Mouse (Mus musculus) mouse embryonic stem cell (cell line): Measurements from ENCODE around the gene Ttc7b.

Experiments
- in situ Hi-C, 2 experiments: fragments of 300-500 bp; cut with MboI; formaldehyde crosslinking; loops; 1 replicate in 1 of 2; 3 replicates in 1 of 2; pipeline ENCODE4 v1.14.3; 2019 to 2020; ENCODE audit warnings: low sequenced_read_pairs in 2 of 2, low pct_unique_long_range_greater_than_20kb in 1 of 2, mixed read lengths in 1 of 2; ENCODE audit not compliant: unreplicated experiment in 1 of 2

Ttc7b gene

DNA sequence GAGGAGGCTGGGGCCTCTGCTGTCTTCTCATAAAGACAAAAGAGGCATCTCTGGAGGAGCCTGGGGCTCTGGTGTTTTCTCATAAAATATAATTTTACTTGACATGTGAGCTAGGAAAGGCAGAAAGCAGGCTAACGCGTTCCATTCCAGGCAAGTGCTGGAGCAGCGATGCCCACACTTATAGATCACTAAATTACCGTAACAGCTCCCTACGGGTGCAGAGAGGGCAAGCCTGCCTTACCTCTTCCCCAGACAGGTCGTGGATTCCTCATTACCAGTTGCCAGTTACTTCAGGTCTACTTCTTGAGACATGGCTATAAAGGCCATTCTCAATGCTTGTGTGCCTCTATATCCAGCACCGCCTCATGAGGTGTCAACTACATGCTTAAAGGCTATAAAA lies 82.1 kb downstream of the Ttc7b start:
- in situ Hi-C loops = no loop called here

DNA sequence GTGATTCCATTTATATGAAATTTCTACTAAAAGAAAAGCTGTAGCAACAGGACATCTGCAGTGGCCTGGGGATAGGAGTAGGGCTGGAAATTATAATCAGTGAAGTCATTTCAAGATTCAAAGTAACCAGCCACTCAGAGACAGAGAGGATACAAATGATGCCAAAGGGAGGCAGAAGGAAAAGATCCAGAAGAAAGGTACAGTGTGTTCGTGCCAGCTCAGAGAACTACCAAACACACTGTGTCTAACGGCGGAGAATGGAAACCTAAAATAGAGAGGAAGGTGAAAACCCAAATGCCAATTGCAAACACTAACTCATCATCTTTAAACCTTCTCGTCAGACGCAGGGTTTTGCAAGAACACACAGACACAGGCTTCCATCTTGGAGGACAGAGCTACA lies 82.8 kb downstream of the Ttc7b start:
- in situ Hi-C loops = no loop called here

DNA sequence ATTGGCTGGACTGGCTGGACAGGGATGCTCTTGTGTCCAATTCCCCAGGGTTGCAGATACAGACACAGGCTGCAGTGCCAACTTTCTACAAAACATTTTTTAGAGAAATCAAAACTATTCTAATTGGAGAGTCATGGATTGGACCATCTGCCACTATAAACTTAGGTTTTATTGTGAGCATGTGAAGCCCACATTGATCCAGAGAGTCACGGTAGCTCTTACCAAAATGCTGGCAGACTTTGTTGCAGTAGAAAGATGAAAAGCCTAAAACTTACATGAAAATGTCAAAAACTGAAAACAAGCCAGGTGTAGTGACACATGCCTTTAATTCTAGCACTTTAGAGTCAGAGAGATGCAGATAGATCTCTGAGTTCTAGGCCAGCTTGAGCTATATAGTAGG lies 84.9 kb downstream of the Ttc7b start:
- in situ Hi-C loops = no loop called here

DNA sequence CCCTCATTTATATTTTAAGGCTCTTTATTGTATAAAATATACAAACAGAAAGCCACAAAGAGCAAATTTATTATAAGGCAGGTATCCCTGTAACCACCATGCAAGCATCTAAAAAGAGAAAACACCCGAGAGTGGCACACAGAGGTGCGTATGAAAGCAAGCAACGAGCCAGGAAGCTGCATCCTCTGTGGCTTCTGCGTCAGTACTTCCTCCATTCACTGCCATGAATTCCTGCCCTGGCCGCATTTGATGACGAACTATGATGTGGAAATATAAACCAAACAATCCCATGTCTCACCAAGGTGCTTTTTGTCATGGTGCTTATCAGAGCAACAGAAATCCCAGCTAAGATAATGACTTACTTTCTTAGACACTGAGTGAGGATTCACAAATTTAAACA lies 88.8 kb downstream of the Ttc7b start:
- in situ Hi-C loops = no loop called here

DNA sequence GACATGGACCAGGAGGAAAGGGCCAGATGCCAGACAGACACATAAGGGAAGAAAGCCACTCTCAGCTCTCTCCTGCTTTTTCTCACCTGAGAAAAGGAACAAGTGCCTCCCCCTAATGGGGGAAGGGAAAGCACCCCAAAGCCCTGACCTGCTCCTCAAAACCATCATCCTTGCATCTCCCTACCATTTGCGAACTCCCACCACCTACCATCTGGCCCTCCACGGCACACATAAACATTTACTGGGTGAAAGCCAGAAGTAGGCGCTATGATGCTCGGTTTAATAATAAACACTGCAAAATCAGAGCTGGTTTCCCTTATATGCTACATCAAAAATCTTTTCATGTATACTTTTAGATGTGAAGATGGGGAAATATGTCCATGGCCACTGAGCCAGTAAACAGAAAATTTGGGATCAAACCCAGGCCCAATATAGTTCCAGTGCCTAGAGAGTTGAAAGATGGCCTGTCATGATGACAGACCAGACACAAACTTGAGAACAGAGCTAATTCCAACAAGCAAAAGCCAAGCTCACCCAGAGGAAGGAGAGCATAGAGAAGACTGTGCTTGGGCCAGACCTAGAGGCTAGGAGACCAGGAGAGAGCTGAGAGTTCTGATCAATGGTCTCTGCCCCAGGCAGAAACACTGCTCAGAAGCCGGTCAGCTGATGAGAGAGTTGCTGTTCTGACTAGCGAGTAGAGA lies 91.1 kb downstream of the Ttc7b start:
- in situ Hi-C loops = no loop called here

DNA sequence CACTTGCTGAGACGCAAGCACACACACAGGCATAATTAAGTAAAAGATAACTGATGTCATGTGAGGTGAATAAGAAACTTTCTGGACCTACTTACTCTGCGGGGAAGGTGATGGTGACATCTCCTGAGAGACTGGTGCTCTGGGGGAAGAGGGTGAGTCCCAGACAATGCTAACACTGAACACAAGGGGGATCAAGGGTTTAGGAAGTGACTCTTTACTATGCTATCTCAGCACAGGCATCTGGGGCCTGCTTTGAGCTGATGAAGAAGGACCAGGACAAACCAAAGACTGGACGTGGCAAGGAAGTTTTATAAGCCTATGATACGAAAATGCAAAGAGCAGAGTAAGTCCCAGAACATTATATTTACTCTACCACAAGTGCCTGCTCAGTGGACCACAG lies 92.4 kb downstream of the Ttc7b start:
- in situ Hi-C loops = no loop called here

DNA sequence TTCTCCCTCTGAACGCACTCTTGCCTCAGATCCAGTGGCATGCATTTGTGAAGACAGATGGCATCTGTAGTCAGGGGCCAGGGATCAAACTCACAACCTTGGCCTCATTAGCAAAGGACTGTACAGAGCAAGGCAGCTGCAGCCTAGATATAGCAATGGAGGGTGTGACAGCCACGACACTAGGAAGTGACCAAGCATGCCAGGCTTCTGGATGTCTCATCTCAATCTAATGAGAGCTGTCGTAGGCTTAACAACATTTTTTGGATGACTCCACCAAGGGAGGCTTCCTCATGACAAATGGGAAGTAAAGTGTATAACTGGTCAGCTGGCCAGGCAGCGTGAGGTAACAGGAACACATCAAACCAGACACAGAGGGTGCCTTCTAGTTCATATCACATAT lies 94.4 kb downstream of the Ttc7b start:
- in situ Hi-C loops = no loop called here

DNA sequence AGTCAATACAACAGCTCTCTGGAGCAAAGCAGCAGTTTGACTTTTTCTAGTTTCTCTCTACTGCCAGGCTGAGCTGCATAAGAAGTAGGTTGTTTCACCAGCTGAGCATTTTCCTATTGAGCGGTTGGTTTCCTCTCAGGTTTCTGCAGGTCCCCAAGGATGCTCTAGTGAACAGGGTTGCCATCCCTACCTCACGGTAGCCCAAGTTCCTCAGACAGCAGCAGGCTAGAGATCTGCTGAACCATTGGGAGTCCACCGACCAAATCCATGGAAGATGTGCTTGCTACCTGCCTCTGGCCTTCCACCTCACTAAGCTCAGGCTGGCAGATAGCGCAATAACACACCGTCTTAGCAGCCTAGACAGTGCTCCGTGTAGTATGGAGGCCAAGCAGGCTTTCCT lies 95.6 kb downstream of the Ttc7b start:
- in situ Hi-C loops = no loop called here

DNA sequence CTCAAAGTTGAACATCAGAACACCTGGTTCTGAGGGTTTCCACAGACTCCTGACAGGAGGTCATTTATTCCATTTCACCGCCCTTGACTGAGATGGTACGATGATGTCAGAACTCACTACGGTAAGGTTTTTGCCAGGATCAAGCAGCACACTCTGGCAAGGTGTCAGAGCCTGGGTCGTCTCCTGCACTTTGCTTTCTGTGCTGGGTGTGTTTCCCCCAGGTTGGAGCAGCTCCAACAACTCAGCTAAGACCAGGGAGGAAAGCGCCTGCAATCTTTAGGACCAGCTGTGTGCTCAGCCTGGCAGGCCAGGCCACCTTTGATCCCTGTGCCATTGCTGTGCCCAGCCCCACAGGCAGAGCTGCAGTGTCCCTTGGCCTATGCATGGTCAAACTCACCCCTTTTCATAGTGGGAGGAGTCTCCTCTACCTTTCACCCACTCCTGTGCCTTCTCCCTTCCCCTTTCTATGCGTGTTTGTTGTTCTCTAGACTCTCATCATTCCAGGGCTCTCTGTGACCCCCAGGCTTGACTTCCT lies 98.3 kb downstream of the Ttc7b start:
- in situ Hi-C loops = no loop called here

DNA sequence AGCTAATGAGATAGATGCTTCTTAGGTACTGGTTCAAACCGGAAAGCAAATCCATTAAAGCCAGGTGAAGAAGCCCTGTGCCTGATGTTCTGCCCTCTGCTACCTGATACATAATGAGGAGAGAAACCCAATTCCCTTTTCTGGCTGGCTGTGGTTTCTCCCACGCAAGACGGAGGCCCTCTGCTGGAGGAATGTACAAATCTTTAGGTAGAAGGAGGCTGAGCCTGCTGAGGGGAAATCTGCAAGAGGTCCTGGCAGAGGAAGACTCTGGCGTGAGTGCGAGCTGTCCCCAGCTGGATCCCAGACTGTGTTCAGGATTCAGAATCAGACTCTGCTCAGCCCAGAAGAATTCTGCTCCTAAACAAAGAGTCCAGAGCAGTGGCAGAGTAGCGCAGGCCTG lies 99.1 kb downstream of the Ttc7b start:
- in situ Hi-C loops = no loop called here

DNA sequence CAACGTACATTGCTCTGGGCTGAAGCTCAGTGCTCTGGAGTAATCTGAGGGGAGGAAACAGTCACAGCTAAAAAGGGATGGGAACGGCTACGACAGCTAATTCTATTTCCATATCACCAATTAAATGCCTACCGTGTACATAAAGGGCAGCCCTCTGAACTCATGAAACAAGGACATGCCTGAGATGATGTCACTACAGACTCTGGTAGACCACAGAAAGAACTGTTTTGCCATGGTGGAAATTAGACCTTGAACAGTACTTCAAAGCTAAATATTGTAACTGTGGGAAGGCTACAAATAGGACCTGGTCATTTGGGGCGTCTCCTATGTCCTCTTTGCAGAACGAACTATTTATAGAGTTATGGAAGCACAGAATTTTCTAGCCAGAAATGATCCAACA lies 99.7 kb downstream of the Ttc7b start:
- in situ Hi-C loops = no loop called here

DNA sequence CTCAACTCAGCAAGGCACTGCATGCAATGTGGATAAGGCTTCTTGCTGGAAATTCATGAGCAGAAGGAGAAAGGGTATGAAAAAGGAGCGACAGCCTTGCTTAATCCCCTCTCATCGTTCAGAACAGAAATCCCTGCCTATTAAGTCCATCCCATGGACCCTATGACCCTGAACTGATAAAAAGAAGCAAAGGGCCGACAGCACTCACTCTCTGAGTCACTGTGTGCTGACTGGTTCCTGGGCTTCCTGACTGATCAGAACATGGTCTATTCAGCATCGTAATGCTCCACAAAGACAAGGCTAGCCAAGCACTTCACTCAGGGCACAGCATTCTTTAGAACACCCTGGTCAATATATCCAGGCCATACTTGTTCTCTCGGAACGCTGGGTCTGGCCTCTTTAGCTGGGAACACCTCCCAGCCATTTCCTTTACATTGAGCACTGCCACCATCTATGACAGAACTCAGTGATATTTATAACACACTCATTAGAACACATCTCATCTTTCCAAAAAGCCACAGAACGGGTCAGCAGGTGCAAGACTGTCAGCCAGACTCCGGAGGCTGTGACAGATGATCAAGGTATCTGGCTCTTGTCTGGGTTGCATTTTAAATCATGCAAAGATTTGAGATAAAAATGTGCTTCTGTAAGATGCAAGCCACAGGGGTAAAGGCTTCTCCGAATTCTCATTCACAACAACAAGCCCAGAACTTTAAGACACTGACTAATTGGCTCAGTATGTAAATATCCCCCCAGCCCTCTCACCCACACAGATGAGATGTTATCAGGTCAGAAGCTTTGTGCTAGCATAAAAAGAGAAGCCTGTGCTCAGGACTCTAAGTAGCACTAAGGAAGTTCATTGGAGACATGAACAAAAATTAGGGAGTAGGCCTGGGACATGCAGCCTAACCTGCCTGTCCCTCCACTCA lies 100.4 kb downstream of the Ttc7b start:
- in situ Hi-C loops = no loop called here

DNA sequence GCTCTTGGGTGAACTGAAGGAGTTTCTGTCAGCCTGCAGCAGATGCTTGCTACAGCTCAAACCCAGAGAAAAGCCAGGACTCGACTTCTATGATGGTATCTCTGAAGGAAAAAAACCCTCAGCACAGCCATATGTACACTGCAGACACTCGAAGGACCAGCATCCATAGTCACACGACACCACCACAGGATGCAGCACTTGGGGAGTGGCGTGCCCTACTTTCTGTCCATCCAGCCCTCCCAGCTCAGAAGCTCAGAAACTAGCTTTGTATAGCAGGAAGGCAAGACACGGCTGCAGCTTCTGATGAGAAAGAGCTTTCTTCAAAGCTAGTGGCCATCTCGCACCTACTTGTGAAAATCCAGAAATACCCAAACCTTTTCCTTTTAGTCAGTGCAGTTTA lies 104.8 kb downstream of the Ttc7b start:
- in situ Hi-C loops = no loop called here

DNA sequence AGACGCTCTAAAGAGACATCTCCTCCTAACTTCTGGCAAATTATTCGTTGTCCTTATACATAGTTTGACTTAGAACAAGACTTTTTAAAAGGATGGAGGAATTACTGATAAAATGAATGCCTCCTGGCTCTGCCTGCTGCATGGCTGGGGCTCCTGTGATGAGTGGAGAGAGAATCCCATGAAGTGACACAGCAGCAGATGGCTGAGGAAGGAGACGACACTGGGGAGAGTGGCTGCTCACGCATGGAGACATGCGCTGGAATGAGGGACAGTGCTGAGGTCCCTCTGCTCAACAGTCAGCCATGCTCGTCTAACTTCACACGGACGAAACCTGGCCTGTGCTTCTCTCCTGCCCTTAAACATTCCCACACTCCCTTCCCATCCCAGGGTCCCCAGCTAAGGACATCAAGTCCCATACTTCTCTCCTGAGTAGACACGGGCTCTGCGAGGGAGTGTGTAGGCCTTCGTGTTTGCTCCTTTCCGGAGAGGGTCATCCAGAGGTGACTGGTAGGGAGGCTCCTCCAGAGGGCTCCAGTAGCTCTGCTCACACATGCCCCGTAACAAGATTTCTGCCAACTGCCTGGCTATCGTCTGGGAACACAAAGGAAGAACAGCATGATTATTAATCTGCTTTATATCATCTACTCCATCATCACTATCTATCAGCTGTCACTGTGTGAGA lies 105.8 kb downstream of the Ttc7b start:
- in situ Hi-C loops = no loop called here

DNA sequence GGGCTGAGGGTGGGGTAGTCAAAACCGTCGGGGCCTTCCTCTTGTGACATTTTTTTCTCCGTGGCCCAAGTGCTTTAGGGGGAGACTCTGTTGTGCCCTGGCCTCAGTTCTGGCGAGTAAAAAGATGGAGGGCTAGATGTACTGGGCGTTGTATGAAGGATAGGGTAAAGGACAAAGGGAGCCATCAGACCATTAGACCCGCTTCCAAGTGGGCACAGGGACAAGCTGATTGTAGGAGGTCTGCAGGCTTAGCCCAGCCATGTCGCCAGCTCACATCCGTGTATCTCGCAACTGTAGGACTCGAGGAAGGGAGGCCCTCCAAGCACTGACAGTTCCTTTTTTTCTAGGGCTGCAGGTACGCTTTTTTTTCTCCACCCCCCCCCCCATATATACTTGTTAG lies 111.9 kb downstream of the Ttc7b start:
- in situ Hi-C loops = no loop called here

DNA sequence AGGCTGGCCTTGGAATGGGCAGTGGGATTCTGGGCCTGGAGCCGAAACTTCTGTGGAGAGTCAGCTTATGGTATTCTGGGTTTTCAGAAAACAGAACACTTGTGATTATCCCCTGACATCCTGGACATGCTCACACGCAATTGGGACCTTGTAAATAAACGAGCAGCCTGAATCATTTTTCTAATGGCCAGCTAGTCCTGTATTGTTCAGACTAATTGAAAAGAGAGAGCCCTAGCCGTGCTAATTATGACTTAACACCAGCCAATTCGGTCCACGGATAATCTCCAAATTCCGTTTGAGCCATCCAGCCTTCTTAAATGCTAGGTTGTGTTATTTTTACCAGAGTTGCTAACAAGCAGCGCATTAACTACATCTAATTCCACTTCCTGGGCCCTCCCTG lies 112.5 kb downstream of the Ttc7b start:
- in situ Hi-C loops = no loop called here

DNA sequence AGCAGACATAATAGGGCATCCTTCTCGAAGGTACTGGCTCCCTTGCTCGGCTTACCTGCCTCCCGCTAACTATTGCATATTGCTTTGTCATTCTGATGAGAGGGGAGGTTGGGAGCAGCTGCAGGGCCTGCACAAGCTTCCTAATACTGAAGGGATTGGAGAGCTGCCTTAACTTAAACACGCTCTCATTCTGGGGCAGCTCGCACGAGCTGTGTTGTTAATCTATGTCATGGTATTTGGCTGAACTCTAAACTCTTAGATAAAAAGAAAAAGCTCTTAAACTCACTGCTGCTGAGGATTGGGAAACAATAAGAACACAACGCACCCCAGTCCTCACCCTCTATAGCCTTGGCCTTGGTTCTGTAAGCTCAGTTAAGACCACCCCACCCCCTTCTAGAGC lies 113.3 kb downstream of the Ttc7b start:
- in situ Hi-C loops = no loop called here

DNA sequence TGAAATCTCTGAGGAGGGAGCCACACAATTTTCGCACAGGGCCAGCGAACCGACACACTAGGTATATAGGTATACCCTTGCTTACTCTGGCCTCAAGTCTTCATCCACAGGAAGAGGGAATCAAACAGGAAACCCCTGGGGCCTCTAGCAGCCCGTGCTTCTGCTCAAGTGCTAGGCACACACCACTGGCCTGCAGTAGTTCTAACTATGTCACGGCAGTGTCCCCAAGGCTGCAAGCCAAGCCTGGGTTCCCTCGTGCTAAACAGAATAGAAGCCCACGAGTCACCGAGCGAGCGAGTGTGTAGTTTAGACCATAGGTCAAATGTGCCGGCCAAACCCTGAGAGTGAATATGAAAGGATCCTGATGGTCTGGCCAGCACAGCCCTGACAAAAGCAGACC lies 114.5 kb downstream of the Ttc7b start:
- in situ Hi-C loops = no loop called here

DNA sequence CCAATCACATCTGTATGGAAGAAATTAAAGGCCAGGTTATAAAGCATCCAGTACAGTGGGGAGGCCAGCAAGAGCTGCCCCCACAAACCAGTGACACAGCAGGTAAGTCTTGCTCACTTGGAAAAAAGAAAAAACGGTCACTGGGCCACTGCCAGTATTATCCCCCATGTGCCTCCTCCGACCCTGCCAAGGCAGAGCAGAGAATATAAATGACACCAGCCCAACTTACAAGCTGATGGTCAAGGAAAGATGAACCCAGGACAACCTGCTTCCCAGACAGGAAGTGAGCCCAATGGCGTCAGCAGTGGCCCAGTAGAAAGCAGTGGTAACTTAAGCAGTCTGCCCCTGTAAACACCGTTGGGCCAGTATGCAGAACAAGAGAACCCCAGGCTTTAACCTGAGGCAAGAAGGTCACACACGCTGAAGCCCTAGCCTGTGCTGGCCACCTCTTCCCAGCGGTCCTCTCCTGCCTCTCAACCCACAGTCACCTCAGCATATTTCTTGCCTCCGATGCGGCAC lies 115.1 kb downstream of the Ttc7b start:
- in situ Hi-C loops = no loop called here
